Mouse (Mus musculus): ENCODE measurements around the gene BC051019. TPM values are rescaled to one million over a fixed set of nuclear protein-coding genes. Genes with fewer than 3 reads are reported as not detected.

BC051019 gene
- total RNA-seq (2023) = not detected

GRCm38 (mm10) chr7:109723697-109724096 is at the start of gene BC051019:
Gene BC051019, minus strand, starts transcription at chr7:109723850.

GRCm38 (mm10) chr7:109752008-109752925 is 28.6 kb upstream of the BC051019 start, which contains the start of gene Tmem9b:
Gene Tmem9b, minus strand, starts transcription at chr7:109752875.

GRCm38 (mm10) chr7:109731626-109732025 is 8.0 kb upstream of the BC051019 start, which contains the start of gene Ascl3:
Gene Ascl3, minus strand, starts transcription at chr7:109731726.

GRCm38 (mm10) chr7:109703190-109704015 is 20.2 kb downstream of the BC051019 start, which contains the start of the genes St5 and Akip1:
Gene St5, minus strand, starts transcription at chr7:109703605.
Gene Akip1, plus strand, starts transcription at chr7:109703690.

Other genes with a start within 250 kb of the BC051019 start
- not detected for gene Trim66, start 215.7 kb downstream of the BC051019 start, total RNA-seq (2023)
- 550 TPM for gene Rpl27a, start 204.7 kb downstream of the BC051019 start, total RNA-seq (2023)
- 1.2 TPM for gene St5, start 20.2 kb downstream of the BC051019 start, total RNA-seq (2023)
- gene Akip1, start 20.2 kb downstream of the BC051019 start, total RNA-seq (2023) = 8.0 TPM
- 2.9 TPM for gene Ascl3, start 7.9 kb upstream of the BC051019 start, total RNA-seq (2023)
- 39.3 TPM for gene Tmem9b, start 29.0 kb upstream of the BC051019 start, total RNA-seq (2023)
- 0.32 TPM for gene Nrip3, start 58.2 kb upstream of the BC051019 start, total RNA-seq (2023)
- not detected for gene Scube2, start 141.8 kb upstream of the BC051019 start, total RNA-seq (2023)
- gene Dennd5a, start 236.6 kb upstream of the BC051019 start, total RNA-seq (2023) = 38.8 TPM

All from CD4-positive naive resting alpha-beta T cell, adult 76 days (primary cell).